Mouse (Mus musculus) brown adipose tissue, adult 24 weeks (tissue): ENCODE measurements at regions not wholly inside any gene's neighbourhood (a gene's known extent, or its start where the extent isn't known, plus 50 kb on each side); places are given as distances from the start of the nearest gene placed in this dataset.

Experiments
- H3K27ac ChIP-seq: fragments of 200-500 bp; replicated peaks from 2 replicates; pipeline ENCODE4 v1.5.1; 2012; ENCODE audit warnings: low read depth, mild to moderate bottlenecking, low read length
- H3K4me1 ChIP-seq: fragments of 200-500 bp; 2 replicates; pipeline ENCODE4 v1.6.1; 2012; ENCODE audit warnings: low read length, mixed read lengths; ENCODE audit not compliant: control insufficient read depth, insufficient read depth, insufficient read length
- H3K4me3 ChIP-seq: fragments of 200-500 bp; 2 replicates; pipeline ENCODE4 v1.5.1; 2012; ENCODE audit warnings: low read depth, mild to moderate bottlenecking, low read length, moderate library complexity; ENCODE audit not compliant: insufficient read depth

- Histone ChIP-seq H3K4me1 (no peaks in the 10 kb centered on the region), H3K27ac (no peak overlapping the region), H3K4me3 (no peak overlapping the region)
Observed at GRCm38 (mm10) chr14:46234835-46235234, 144.4 kb upstream of the Gm15217 start.

- H3K4me1 ChIP-seq: no peaks in the 10 kb centered on the region
- no peak overlapping the region for H3K4me3 ChIP-seq
- no peak overlapping the region for H3K27ac ChIP-seq
Observed at GRCm38 (mm10) chr14:46240046-46240800, 139.0 kb upstream of the Gm15217 start.

- Histone ChIP-seq H3K27ac (no peak overlapping the region), H3K4me3 (no peak overlapping the region), H3K4me1 (no peaks in the 10 kb centered on the region)
Observed at GRCm38 (mm10) chr14:46240896-46241295, 138.3 kb upstream of the Gm15217 start.

- H3K4me3 ChIP-seq: no peak overlapping the region
- no peaks in the 10 kb centered on the region for H3K4me1 ChIP-seq
- no peak overlapping the region for H3K27ac ChIP-seq
Observed at GRCm38 (mm10) chr14:46247491-46248484, 131.4 kb upstream of the Gm15217 start.

- Histone ChIP-seq H3K4me3 (no peak overlapping the region), H3K4me1 (no peaks in the 10 kb centered on the region), H3K27ac (no peak overlapping the region)
Observed at GRCm38 (mm10) chr14:46249141-46249540, 130.1 kb upstream of the Gm15217 start.

- H3K27ac ChIP-seq: no peak overlapping the region
- H3K4me3 ChIP-seq: no peak overlapping the region
- H3K4me1 ChIP-seq: no peaks in the 10 kb centered on the region
Observed at GRCm38 (mm10) chr14:46255261-46255660, 124.0 kb upstream of the Gm15217 start.

GRCm38 (mm10) chr14:46256336-46256735, 122.9 kb upstream of the Gm15217 start:
- no peak overlapping the region for H3K27ac ChIP-seq
- no peak overlapping the region for H3K4me3 ChIP-seq
- H3K4me1 ChIP-seq: no peaks in the 10 kb centered on the region

DNA sequence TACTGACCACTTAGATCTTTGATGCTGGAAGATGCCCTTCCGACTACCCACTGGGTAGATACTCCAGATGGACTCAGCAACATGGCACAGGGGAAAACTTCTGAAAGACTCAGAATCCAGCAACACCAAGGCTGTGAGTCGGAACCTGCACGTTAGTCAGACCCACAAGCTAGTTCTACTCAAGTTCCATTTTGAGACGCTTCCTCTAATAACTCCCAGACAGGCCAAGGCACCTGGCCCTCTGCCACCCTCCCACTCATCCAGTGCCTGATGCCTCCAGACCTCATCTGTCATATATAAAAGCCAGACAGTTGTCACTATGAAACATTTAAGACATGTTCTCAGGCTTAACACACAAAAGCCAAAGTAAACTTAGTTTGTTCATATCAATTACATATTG, 121.9 kb upstream of the Gm15217 start:
- no peak overlapping the region for H3K27ac ChIP-seq
- H3K4me3 ChIP-seq: no peak overlapping the region
- H3K4me1 ChIP-seq: no peaks in the 10 kb centered on the region

DNA sequence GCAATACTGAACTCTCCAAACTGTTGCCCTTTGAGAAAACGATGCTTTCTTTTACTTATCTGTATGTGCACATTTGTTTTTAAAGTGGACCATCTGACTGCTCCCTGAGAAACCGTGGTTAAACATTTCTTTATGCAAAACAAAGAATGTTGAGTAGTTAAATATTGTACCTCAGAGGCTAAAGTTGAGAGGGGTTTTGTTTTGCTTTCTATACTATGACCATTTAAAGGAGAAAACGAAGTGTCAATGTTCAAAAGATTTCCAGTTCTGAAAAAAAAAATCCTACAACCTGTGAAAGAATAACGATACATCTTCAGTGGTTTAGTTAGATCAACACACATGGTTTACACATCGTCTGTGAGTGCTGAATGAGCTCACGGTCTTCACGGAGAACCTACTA, 120.7 kb upstream of the Gm15217 start:
- H3K4me3 ChIP-seq: no peak overlapping the region
- H3K27ac ChIP-seq: no peak overlapping the region
- H3K4me1 ChIP-seq: no peaks in the 10 kb centered on the region

DNA sequence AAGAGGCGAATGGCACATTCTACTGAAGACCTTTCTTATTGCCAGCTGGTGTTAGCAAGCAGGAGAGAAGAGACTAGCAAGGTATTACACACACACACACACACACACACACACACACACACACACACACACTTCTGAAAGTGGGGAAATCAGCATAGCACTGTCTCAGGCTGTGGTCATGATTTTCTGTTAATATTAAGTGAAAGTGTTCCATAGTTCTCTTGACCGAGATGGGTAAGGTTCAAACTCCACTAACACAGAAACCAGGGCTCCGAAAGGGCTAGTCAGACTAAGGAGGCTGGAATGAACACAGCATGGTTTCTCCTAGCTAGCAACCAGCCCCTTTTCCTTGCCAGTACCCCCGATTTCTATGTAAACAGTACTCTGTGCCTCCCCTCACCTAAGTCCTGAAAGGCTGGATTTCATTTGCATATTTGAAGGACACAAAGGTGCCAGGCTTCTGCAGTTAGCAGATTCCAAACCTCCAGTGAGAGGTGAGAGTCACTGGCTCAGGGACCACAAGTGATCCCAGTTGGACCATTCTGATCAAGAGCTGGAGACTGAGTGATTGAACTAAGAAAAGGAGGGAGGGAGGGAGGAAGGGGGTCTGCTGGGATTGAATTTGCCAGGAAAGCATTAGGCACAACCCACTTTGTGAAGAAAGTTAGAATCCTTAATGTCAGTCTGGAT, 118.8 kb upstream of the Gm15217 start:
- H3K27ac ChIP-seq: no peak overlapping the region
- H3K4me3 ChIP-seq: no peak overlapping the region
- no peaks in the 10 kb centered on the region for H3K4me1 ChIP-seq

GRCm38 (mm10) chr14:46275455-46275854, 103.8 kb upstream of the Gm15217 start:
- no peak overlapping the region for H3K4me3 ChIP-seq
- no peak overlapping the region for H3K27ac ChIP-seq

GRCm38 (mm10) chr14:46276926-46277831, 102.0 kb upstream of the Gm15217 start:
- H3K4me1 ChIP-seq: no peaks in the 10 kb centered on the region

More at GRCm38 (mm10) chr14:46275455-46275854, 103.8 kb upstream of the Gm15217 start:
- H3K4me1 ChIP-seq: no peaks in the 10 kb centered on the region

GRCm38 (mm10) chr14:46277832-46278611, 101.2 kb upstream of the Gm15217 start:
- H3K4me1 ChIP-seq: no peaks in the 10 kb centered on the region
- no peak overlapping the region for H3K27ac ChIP-seq

More at GRCm38 (mm10) chr14:46276926-46277831, 102.0 kb upstream of the Gm15217 start:
- Histone ChIP-seq H3K4me3 (no peak overlapping the region), H3K27ac (no peak overlapping the region)

More at GRCm38 (mm10) chr14:46277832-46278611, 101.2 kb upstream of the Gm15217 start:
- no peak overlapping the region for H3K4me3 ChIP-seq
